Mouse (Mus musculus): ENCODE measurements at regions not wholly inside any gene's neighbourhood (a gene's known extent, or its start where the extent isn't known, plus 50 kb on each side); places are given as distances from the start of the nearest gene placed in this dataset.
A peak's percentile ranks its signal among the peaks of the same experiment; 100 is the strongest.

DNA sequence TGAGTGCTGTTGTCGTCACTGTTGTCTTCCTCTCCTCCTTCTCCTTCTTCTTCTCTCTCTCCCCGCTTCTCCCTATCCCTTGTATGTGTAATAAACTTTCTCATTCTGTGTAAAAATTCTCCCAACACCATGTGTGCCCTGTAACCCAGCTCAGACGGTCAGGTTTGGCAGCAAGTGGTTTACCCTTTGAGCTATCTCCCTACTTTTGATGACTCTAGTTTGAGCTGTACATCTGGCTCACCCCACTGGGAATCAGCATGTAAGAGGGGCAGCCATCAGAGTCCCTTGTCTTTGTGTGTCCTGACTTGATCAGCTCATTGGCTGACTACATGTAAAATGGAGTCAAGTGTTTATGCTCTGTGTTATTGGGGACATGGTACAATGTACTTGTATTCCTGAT is 190.5 kb upstream of the Tgfbr2 start:
- no peak for TF ChIP-seq CTCF (IDR thresholded peaks at IDR 0.05; ENCODE audit: borderline replicate concordance, extremely low read depth, insufficient read depth, insufficient read length)
- no peak for TF ChIP-seq POLR2A (IDR thresholded peaks at IDR 0.05; ENCODE audit: borderline replicate concordance, extremely low read depth, insufficient read depth, insufficient read length, poor library complexity, severe bottlenecking)
- DNase-seq (ENCODE audit: low read depth): no peak

DNA sequence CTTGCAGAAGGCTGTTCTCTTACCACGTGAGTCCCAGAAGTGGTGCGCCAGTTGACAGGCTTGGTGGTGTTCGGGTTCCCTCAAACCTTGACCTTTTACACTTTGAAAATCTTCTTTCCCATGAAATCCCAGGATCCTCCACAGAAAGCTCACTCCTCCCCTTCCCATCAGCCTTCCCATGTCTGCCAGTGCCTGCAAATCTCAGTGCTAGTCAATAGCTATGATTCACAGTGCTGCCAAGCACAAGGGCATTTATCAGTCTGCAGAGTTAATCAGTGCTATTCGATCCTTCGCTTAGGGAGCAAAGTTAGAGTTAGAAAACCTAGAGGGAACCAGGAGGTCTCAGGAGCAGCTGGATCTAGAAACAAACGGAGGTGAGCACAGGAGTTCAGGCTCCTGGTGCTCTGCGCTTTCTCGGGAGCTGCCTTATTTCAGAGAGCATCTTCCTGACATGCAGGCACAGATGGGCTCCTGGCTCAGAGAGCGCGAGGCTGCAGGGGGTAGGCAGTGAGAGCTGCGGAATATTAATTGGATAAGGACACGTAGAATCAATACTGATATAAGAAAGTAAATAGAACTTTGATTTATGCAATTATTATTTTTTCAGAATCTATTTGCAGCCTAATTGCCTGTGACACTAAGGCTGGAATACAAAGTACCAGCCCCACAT is 190.0 kb upstream of the Tgfbr2 start:
- no peak for TF ChIP-seq POLR2A (IDR thresholded peaks at IDR 0.05; ENCODE audit: borderline replicate concordance, extremely low read depth, insufficient read depth, insufficient read length, poor library complexity, severe bottlenecking)
- TF ChIP-seq CTCF (IDR thresholded peaks at IDR 0.05; ENCODE audit: borderline replicate concordance, extremely low read depth, insufficient read depth, insufficient read length): no peak
- peak; percentile 52 for DNase-seq (ENCODE audit: low read depth)

DNA sequence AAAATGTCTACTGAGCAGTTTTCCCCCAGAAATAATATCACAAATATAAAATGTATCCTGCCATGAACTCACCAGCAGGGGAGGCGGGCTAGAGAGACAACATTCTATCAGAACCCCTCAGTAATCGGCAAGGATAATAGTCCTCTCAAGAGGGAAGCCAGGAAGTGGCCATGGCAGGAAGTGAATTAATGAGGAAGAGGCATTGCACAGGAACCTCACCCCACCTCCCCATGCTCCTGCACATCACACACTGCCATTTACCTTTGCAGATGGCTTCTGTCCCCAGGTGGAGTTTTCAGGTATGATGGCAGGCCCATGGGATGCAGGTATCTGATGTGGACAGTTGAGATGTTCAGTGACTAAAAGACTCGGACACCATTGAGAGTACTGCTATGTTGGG is 185.9 kb upstream of the Tgfbr2 start:
- TF ChIP-seq POLR2A (IDR thresholded peaks at IDR 0.05; ENCODE audit: borderline replicate concordance, extremely low read depth, insufficient read depth, insufficient read length, poor library complexity, severe bottlenecking) (no peak), CTCF (IDR thresholded peaks at IDR 0.05; ENCODE audit: borderline replicate concordance, extremely low read depth, insufficient read depth, insufficient read length) (no peak)
- no peak for DNase-seq (ENCODE audit: low read depth)

DNA sequence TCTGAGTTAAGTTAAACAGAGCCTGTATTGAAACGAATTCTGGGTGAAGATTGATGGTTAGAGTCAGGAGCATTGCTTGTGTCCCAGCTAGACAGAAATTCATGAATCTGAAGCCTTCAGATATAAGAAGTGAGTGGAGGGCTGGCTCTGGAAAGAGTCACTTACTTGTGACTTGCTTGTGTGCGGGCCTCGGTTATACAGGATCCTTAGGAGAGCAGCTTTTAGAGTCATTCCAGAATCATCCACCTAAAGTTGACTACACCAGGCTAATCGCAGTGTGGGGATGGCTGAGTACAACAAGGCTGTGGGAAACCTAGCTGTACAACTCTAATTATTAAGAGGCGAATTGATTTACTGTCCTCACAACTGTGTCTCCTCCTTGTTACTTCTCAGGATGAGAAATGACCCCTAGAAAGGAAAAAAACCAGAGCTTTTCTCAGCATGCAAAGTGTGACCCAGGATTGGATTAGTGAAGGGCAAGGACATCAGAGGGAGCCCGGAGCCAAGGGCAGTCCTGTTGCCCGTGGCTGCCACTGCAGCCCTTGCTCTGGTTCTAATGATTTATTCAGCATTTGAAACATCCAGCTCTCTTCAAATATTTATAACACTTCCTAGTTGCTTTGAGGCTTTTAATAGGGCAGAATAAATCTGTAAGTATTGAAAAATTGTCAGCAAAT is 179.0 kb upstream of the Tgfbr2 start:
- TF ChIP-seq POLR2A (IDR thresholded peaks at IDR 0.05; ENCODE audit: borderline replicate concordance, extremely low read depth, insufficient read depth, insufficient read length, poor library complexity, severe bottlenecking): no peak
- TF ChIP-seq CTCF (IDR thresholded peaks at IDR 0.05; ENCODE audit: borderline replicate concordance, extremely low read depth, insufficient read depth, insufficient read length): no peak
- DNase-seq (ENCODE audit: low read depth): peak; percentile 34

DNA sequence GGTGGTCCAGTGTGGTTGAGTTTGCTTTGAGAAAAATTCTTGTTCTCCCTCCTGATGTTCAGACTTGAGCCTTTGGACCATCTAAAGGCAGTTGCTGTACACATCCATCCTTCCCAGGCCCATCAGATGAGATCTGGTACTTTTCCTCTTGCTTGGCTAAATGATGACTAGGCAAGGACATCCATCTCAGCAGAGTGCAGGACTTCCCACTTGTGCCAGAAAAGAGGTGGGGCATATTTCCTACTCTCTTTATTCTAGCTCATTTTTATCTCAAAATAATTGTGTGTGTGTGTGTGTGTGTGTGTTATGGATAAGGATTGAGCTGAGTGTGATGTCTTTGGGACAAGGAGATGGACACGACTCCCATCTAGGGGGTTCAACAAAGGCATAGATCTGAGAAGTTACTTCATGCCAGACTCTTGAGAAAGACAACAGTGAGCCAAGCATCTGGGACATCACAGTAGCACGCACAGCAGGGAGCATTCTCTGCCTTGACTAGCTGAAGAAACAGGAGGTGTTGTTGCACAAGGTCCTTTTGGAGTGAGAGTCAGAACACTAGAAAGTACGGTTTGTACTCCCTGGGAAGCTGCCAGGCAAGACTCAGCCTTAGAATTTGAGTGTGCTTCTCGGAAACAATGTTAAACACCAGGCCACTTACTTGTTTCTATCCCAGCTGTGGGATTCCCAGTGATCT is 177.8 kb upstream of the Tgfbr2 start:
- TF ChIP-seq POLR2A (IDR thresholded peaks at IDR 0.05; ENCODE audit: borderline replicate concordance, extremely low read depth, insufficient read depth, insufficient read length, poor library complexity, severe bottlenecking): no peak
- no peak for TF ChIP-seq CTCF (IDR thresholded peaks at IDR 0.05; ENCODE audit: borderline replicate concordance, extremely low read depth, insufficient read depth, insufficient read length)
- no peak for DNase-seq (ENCODE audit: low read depth)

DNA sequence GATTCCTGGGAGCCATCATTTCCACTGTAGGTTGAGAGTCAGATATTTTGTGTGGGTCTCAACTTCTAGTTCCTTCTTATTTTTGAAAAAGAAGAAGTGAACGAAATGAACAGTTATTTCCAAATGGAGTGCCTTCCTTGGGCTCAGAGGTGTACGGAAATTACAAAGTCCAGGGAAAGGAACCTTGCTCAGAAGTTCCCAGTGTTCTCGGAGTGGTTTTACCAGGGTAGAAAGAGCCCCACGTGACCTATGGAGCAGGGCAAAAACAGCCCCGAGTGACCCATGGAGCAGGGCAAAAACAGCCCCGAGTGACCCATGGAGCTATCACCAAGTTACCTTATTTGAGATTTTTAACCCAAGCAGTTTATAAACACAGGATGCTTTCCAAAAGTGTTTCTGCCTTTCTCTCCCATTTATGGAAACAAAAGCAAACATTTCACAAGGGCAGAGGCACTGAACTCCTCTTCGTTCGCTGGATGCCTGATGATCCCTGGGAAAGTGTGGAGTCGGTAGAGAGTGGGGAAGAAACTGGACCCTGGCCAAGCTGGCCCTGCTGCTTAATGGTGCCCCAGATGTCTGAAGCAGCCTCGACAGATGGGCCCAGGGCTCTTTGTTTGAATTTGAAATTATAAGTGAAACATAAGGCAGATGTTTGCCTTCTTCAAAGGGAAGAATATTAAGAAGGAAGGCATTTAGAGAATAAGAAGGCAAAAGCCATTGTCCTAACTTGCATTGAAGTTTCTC is 175.8 kb upstream of the Tgfbr2 start:
- no peak for TF ChIP-seq POLR2A (IDR thresholded peaks at IDR 0.05; ENCODE audit: borderline replicate concordance, extremely low read depth, insufficient read depth, insufficient read length, poor library complexity, severe bottlenecking)
- no peak for TF ChIP-seq CTCF (IDR thresholded peaks at IDR 0.05; ENCODE audit: borderline replicate concordance, extremely low read depth, insufficient read depth, insufficient read length)
- peak; percentile 68 for DNase-seq (ENCODE audit: low read depth)

DNA sequence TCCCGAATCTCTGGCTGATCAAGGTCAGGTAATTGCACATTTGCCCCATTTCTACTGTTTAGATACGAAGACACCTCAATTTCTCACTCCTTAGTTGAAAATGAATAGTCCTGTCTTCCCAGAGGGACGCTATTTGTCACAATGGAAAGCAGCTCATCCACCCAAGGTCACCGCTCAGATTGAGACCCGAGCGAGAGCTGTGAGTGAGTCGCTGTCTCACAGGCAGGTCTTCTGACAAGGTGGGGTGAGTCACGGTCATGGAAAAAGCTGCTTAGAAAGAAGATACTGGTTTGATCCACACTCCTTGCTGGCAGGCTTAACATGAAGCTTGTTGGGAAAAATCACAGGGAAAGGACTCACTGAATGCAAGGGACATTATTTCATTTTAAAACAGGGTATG is 171.9 kb upstream of the Tgfbr2 start:
- no peak for TF ChIP-seq POLR2A (IDR thresholded peaks at IDR 0.05; ENCODE audit: borderline replicate concordance, extremely low read depth, insufficient read depth, insufficient read length, poor library complexity, severe bottlenecking)
- no peak for TF ChIP-seq CTCF (IDR thresholded peaks at IDR 0.05; ENCODE audit: borderline replicate concordance, extremely low read depth, insufficient read depth, insufficient read length)

DNA sequence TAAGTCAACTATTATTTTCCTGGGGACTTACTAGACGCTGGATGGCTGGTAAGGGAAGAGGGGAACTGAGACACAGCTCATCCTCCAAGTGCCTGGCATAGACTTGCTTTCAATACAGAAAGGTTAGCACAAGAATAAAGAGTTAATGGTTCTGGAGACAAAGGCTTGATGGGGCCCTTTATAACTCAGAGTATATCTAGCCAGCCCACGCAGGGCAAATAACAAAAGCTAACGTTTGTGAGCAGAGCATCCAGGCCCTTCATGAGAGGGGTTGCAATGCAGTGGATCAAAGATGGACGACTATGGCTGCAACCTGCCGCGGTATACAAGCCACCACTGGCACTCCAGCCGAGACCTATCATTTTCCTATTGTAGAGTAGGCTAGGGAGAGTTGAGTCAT is 171.3 kb upstream of the Tgfbr2 start:
- TF ChIP-seq POLR2A (IDR thresholded peaks at IDR 0.05; ENCODE audit: borderline replicate concordance, extremely low read depth, insufficient read depth, insufficient read length, poor library complexity, severe bottlenecking) (no peak), CTCF (IDR thresholded peaks at IDR 0.05; ENCODE audit: borderline replicate concordance, extremely low read depth, insufficient read depth, insufficient read length) (no peak)
- DNase-seq (ENCODE audit: low read depth): no peak

More for the DNA sequence above, 171.9 kb upstream of the Tgfbr2 start:
- no peak for DNase-seq (ENCODE audit: low read depth)

DNA sequence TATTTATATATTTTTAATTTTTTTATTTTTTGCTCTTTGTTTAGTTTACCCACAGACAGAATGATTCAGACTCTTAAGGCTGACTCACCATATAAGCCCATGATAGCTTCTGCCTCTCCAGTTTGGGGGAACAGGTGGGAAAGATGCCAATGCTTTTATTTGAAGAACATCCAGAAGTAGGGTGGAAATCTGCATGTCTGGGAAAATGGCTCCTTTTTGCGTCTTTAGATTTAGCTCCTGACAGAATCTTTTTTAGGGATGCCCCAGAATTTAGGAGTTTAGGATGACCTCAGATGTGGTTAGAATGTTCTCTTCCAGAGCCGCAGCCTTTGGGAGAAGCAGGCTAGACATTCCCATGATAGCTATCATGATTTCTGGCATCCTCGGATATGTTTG is 167.9 kb upstream of the Tgfbr2 start:
- peak; percentile 29 for DNase-seq (ENCODE audit: low read depth)
- TF ChIP-seq CTCF (IDR thresholded peaks at IDR 0.05; ENCODE audit: borderline replicate concordance, extremely low read depth, insufficient read depth, insufficient read length) (no peak), POLR2A (IDR thresholded peaks at IDR 0.05; ENCODE audit: borderline replicate concordance, extremely low read depth, insufficient read depth, insufficient read length, poor library complexity, severe bottlenecking) (no peak)

DNA sequence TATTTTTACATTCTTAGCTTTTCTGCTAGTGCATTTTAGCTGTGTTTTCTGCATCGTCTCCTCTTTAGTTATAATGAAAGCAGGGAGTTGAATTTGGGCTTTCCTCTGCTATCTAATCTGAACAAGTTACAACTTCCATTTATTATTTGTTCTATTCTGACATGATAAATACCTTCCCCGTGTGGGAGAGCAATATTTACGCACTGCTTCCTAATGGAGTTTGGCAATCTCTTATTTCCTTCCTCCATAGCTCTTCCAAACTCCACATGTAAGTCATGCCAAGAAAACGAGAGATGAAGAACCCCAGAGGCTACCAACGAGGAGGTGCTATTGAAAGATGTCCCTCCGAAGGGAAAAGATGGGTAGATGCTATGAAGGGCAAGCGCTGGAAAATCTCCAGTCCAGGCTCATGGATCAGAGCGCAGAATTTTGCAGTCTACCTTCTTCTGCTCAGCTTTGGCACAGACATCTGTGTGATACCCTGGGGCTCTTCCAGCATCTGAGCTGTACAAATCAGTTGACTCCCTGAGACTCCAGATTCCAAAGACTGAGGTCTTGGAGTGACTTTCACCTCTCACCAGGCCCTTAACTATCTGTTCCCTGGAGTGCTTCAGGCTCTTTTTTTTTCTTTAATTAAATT is 167.4 kb upstream of the Tgfbr2 start:
- TF ChIP-seq POLR2A (IDR thresholded peaks at IDR 0.05; ENCODE audit: borderline replicate concordance, extremely low read depth, insufficient read depth, insufficient read length, poor library complexity, severe bottlenecking) (no peak), CTCF (IDR thresholded peaks at IDR 0.05; ENCODE audit: borderline replicate concordance, extremely low read depth, insufficient read depth, insufficient read length) (no peak)
- no peak for DNase-seq (ENCODE audit: low read depth)

DNA sequence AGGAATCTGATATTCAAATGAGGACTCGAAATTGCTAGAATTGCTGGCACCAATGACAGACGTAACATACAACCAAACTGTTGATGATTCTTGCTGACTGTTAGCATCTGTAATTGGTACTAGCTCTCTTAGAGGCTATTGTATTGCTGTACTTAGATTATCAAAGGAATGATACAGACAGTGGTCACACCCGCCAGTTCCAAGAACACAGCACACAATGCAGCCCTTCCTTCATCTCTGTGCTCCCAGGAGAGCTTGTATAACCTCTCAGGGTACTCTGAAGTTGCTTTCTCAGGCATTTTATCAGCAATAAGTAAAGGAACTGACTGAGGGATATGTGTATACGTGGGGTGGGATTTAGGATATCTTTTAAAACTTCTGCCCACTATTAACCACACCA is 166.8 kb upstream of the Tgfbr2 start:
- DNase-seq (ENCODE audit: low read depth): no peak
- TF ChIP-seq POLR2A (IDR thresholded peaks at IDR 0.05; ENCODE audit: borderline replicate concordance, extremely low read depth, insufficient read depth, insufficient read length, poor library complexity, severe bottlenecking): no peak
- no peak for TF ChIP-seq CTCF (IDR thresholded peaks at IDR 0.05; ENCODE audit: borderline replicate concordance, extremely low read depth, insufficient read depth, insufficient read length)

Data from brain, embryonic 14.5 days (tissue).